Mouse (Mus musculus) midbrain, embryonic 14.5 days (tissue): ENCODE measurements around the gene Vash2. TPM values are rescaled to one million over a fixed set of nuclear protein-coding genes. Genes with fewer than 3 reads are reported as not detected.

Experiments
- ATAC-seq: fragments of 200-750 bp; cut with Nextera tagmentation; 2 replicates; pipeline ENCODE4 v1.8.0; 2017; ENCODE audit warnings: moderate number of reproducible peaks, moderate library complexity; ENCODE audit not compliant: low FRiP score, low TSS enrichment
- DNase-seq: peaks from one replicate; pipeline ENCODE4 v3.0.0-alpha.2; 2015
- H3K27ac ChIP-seq: fragments of 300-500 bp; sonication (generic); replicated peaks from 2 replicates; pipeline ENCODE4 v1.5.1; 2014; ENCODE audit warnings: mild to moderate bottlenecking, low read depth, low read length, moderate library complexity
- H3K27me3 ChIP-seq: fragments of 300-500 bp; sonication (generic); 2 replicates; pipeline ENCODE4 v1.6.1; 2014; ENCODE audit warnings: low read length, control low read depth, mixed read lengths; ENCODE audit not compliant: control insufficient read depth, insufficient read depth
- H3K36me3 ChIP-seq: fragments of 300-500 bp; sonication (generic); 2 replicates; pipeline ENCODE4 v1.6.1; 2014; ENCODE audit warnings: low read length, control low read depth; ENCODE audit not compliant: control insufficient read depth, insufficient read depth
- H3K4me1 ChIP-seq: fragments of 300-500 bp; sonication (generic); 2 replicates; pipeline ENCODE4 v1.6.1; 2014; ENCODE audit warnings: mild to moderate bottlenecking, antibody characterized with exemption, low read length, control low read depth; ENCODE audit not compliant: control insufficient read depth, insufficient read depth
- H3K4me2 ChIP-seq: fragments of 300-500 bp; sonication (generic); 2 replicates; pipeline ENCODE4 v1.6.1; 2014; ENCODE audit warnings: mild to moderate bottlenecking, low read length, moderate library complexity
- H3K4me3 ChIP-seq: fragments of 300-500 bp; sonication (generic); replicated peaks from 2 replicates; pipeline ENCODE4 v1.5.1; 2014; ENCODE audit warnings: low read depth, low read length
- H3K9ac ChIP-seq: fragments of 300-500 bp; sonication (generic); replicated peaks from 2 replicates; pipeline ENCODE4 v1.6.1; 2014; ENCODE audit warnings: mild to moderate bottlenecking, low read length, moderate library complexity
- H3K9me3 ChIP-seq: fragments of 300-500 bp; sonication (generic); 2 replicates; pipeline ENCODE4 v1.6.1; 2016; ENCODE audit warnings: low read length, control low read depth, mixed read lengths; ENCODE audit not compliant: control insufficient read depth
- WGBS: fragments of 180-500 bp; shearing (Covaris S2); extraction: QIAGEN DNeasy Blood & Tissue Kit; methylation state at CpG from one replicate; pipeline ENCODE4 v1.1.7; 2014; 5-methylcytosine and 5-hydroxymethylcytosine counted together
- polyA plus RNA-seq: library from polyadenylated mRNA; unstranded; fragments of >200 nt; fragmentation: Nextera tagmentation; extraction: Ambion mirVana; gene quantifications from 2 replicates; pipeline ENCODE4 v1.2.1, GENCODE M21; 2014

The Vash2 gene
- polyA plus RNA-seq, 1 experiment from 2014 or later, result 102 TPM

DNA sequence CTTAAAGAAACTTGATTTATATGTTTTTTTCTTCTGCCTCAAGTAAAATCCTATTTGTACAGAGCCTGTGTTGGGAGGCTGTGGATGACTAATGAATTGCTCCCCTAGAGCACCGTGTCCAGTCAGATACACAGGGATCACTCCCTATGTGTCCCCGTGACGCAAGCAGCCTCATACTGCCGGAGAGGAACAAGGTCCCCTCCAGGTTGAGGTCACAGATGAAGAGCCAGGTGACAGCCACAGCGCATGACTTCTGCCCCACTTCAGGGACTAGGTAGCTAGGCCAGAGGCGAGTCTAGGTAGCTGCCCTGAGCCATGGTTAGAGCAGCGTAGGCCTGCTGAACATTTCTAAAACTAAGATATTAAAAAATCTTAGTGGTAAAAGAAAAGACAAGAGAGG lies 11.1 kb downstream of the Vash2 start:
- peaks cover 92% of the 10 kb centered on the region for H3K36me3 ChIP-seq
- 92% methylated on average over 7 of the region's 7 CpGs for WGBS
- no peak for DNase-seq

DNA sequence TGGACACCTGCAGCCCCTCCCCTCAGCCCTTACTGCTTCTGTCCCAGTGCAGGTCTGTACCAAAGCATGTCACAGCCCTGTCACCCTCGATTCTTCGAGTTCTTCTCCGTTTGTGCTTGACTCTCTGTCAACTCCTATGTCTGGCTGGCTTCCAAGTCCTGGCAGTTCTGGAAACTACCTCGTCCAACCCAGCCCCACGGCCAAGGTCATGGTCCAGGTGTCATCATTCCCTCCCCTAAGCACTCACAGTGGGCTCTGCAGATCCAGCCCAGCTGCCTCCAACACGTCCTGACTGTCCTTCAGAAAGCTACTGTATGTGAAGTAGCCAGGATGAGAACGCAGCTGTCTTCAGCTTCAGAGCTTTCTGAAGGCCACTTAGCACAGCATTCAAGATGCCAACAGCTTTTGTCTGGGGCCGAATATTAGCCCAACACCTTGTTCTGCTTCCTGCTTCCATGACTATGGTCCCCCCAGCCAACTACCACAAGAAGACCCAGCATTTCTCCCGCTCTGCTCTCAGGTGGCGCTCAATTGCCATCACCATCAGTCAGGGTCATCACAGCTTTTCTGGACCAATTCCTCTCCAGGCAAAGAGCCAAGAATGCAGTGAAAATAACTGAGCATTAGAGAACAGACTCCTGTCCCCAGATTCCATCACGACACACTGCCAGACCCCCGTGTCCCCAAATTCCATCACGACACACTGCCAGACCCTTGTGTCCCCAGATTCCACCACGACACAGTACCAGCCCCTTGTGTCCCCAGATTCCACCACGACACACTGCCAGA lies 13.9 kb downstream of the Vash2 start:
- H3K27ac ChIP-seq, result no peak overlapping the region
- no peak overlapping the region for H3K9ac ChIP-seq
- no peak overlapping the region for H3K4me2 ChIP-seq
- 90% methylated on average over 15 of the region's 15 CpGs for WGBS
- H3K4me1 ChIP-seq, result no peaks in the 10 kb centered on the region
- ATAC-seq (no peak), DNase-seq (no peak)
- H3K9me3 ChIP-seq, result no peaks in the 10 kb centered on the region
- no peak overlapping the region for H3K4me3 ChIP-seq
- peaks cover 93% of the 10 kb centered on the region for H3K36me3 ChIP-seq
- H3K27me3 ChIP-seq, result no peaks in the 10 kb centered on the region

More for the DNA sequence above, 11.1 kb downstream of the Vash2 start:
- Histone ChIP-seq H3K4me3 (no peak overlapping the region), H3K4me2 (no peak overlapping the region), H3K9ac (no peak overlapping the region), H3K4me1 (no peaks in the 10 kb centered on the region), H3K27ac (no peak overlapping the region), H3K27me3 (no peaks in the 10 kb centered on the region), H3K9me3 (no peaks in the 10 kb centered on the region)
- ATAC-seq, result no peak

DNA sequence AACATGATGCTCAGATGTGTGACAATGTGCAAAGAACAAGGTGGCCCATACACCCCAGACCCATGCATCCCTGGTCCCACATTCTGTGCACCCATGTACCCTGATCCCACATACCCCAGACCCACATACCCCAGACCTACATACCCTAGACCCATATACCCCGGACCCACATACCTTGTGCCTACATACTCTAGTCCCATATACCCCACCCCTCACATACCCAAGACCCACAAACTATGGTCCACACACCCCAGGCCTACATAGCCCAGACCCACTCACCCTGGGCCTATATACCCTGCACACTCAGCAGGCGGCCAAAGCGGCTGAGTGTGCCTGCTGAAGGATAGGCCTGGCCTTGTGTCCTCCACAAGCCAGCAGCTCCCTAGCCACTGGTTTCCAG lies 16.3 kb downstream of the Vash2 start:
- ATAC-seq, result no peak
- Histone ChIP-seq H3K4me1 (no peaks in the 10 kb centered on the region), H3K27me3 (no peaks in the 10 kb centered on the region), H3K4me2 (no peak overlapping the region), H3K36me3 (peaks cover 93% of the 10 kb centered on the region), H3K9ac (no peak overlapping the region), H3K4me3 (no peak overlapping the region), H3K9me3 (no peaks in the 10 kb centered on the region), H3K27ac (no peak overlapping the region)
- no peak for DNase-seq
- WGBS, result 92% methylated on average over 3 of the region's 3 CpGs

DNA sequence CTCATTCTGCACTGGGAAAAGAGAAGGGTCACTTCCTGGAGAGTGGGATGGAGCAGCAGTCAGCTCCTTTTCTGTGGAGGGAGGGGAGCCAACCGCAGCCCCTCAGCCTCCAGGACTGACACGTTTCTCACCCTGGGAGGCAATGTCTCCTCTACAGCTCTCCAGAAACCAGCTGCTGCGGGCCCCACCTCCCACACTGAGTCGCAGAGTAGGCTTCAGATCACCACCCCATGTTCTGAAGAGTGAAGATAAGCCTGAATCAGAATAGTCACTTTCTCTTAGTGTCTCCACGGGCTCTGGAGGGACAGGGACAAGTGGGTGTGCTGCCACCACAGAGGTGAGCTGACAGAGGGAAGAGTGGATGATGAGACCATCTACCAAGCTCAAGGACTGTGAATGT lies 20.3 kb downstream of the Vash2 start:
- WGBS, result 94% methylated on average over 5 of the region's 5 CpGs
- peaks cover 93% of the 10 kb centered on the region for H3K36me3 ChIP-seq

DNA sequence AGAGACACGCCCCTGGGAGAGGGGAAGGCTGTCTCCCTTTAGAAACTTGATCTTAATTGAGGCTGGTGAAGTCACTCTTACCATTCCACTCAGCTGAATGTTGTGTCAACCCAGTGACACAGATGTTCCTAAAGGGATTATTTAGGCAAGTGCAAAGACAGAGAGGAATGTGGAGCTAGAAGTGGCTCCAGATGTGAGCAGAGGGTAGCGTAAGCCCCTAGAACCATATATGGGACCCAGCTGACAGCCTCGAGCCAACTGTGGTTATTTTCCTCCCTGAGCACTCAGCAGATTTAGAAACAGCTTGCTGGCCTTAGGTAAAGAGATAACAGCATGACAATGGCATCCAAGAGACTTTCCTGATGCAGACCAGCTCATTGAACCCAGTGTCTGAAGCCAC lies 26.1 kb downstream of the Vash2 start:
- H3K36me3 ChIP-seq, result peaks cover 98% of the 10 kb centered on the region
- DNase-seq, result no peak

More for the DNA sequence above, 20.3 kb downstream of the Vash2 start:
- Histone ChIP-seq H3K27ac (no peak overlapping the region), H3K9ac (no peak overlapping the region), H3K27me3 (no peaks in the 10 kb centered on the region), H3K4me1 (no peaks in the 10 kb centered on the region), H3K9me3 (no peaks in the 10 kb centered on the region), H3K4me2 (no peak overlapping the region), H3K4me3 (no peak overlapping the region)
- DNase-seq, result no peak
- no peak for ATAC-seq

DNA sequence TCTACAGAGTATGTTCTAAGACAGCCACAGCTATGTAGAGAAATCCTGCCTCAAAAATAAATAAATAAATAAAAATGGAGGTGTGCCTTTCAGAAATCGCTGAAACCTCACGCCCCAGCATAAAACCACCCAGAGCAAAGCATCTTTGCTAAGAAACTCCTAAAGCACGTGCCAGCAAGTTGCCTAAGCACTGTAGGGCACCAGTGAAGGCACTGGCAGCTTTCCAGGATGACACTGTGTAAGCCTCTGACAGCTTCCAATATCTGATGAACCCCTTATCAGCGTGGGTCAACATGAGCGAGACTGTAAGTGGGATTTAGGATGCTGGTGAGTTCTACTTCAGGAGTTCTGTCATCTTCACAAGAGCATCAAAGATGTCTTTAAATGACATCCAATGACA lies 28.1 kb downstream of the Vash2 start:
- WGBS, result 87% methylated on average over 5 of the region's 5 CpGs
- DNase-seq, result no peak

More for the DNA sequence above, 26.1 kb downstream of the Vash2 start:
- no peaks in the 10 kb centered on the region for H3K9me3 ChIP-seq
- H3K4me3 ChIP-seq, result no peak overlapping the region
- no peak for ATAC-seq
- 83% methylated on average over 3 of the region's 3 CpGs for WGBS
- H3K9ac ChIP-seq, result no peak overlapping the region
- H3K27me3 ChIP-seq, result no peaks in the 10 kb centered on the region
- H3K4me1 ChIP-seq, result no peaks in the 10 kb centered on the region
- no peak overlapping the region for H3K27ac ChIP-seq
- H3K4me2 ChIP-seq, result no peak overlapping the region

DNA sequence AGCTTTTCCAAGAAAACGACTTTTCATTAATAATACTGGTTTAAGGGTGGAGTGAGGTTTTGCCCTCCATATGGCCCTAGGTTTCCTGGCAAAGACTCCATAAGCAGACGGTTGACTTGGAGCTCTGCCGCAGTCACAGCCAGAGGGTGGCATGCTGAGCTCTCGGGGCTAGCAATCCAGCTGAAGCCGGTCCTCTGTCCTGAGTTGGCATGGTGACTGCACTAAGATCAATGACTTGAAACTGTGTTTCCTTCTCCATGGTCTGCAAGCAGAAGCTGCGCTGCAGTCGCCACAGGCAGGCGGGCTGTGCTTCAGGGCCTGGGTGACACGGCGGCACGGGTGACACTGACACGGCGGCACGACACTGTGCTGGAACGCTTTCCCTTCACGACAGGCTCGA lies 30.2 kb downstream of the Vash2 start:
- Histone ChIP-seq H3K27ac (no peak overlapping the region), H3K9me3 (no peaks in the 10 kb centered on the region), H3K36me3 (peaks cover 94% of the 10 kb centered on the region), H3K9ac (no peak overlapping the region), H3K4me2 (no peak overlapping the region), H3K4me1 (no peaks in the 10 kb centered on the region), H3K4me3 (no peak overlapping the region), H3K27me3 (no peaks in the 10 kb centered on the region)
- WGBS, result 91% methylated on average over 17 of the region's 17 CpGs
- ATAC-seq (no peak), DNase-seq (no peak)

More for the DNA sequence above, 28.1 kb downstream of the Vash2 start:
- Histone ChIP-seq H3K4me3 (no peak overlapping the region), H3K27ac (no peak overlapping the region), H3K36me3 (peaks cover 98% of the 10 kb centered on the region), H3K4me2 (no peak overlapping the region), H3K4me1 (no peaks in the 10 kb centered on the region), H3K27me3 (no peaks in the 10 kb centered on the region), H3K9ac (no peak overlapping the region), H3K9me3 (no peaks in the 10 kb centered on the region)
- ATAC-seq, result no peak

DNA sequence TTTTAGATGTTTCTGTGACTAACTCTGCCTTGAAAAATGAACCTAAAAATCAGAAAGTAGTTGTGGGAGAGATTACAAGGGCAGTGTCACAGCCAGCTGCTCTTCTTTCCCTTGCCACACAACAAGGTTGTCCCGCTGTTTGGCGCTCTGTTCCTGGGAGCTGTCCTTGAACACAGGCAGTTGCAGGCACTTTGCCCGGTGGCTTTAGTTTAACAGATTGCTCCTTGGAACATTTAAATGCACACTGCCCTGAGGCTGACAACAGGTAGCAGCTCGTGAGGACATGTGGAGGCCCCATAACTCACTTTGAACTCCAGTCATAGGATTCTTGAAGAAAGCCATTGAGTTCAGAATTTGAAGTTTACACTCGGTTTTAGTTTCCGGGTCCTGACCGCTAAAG lies 30.7 kb downstream of the Vash2 start:
- no peak overlapping the region for H3K4me2 ChIP-seq
- H3K27ac ChIP-seq, result no peak overlapping the region
- no peaks in the 10 kb centered on the region for H3K4me1 ChIP-seq
- H3K9ac ChIP-seq, result no peak overlapping the region
- no peaks in the 10 kb centered on the region for H3K27me3 ChIP-seq
- WGBS, result 91% methylated on average over 7 of the region's 7 CpGs
- peaks cover 94% of the 10 kb centered on the region for H3K36me3 ChIP-seq
- H3K4me3 ChIP-seq, result no peak overlapping the region
- H3K9me3 ChIP-seq, result no peaks in the 10 kb centered on the region
- ATAC-seq (no peak), DNase-seq (no peak)

DNA sequence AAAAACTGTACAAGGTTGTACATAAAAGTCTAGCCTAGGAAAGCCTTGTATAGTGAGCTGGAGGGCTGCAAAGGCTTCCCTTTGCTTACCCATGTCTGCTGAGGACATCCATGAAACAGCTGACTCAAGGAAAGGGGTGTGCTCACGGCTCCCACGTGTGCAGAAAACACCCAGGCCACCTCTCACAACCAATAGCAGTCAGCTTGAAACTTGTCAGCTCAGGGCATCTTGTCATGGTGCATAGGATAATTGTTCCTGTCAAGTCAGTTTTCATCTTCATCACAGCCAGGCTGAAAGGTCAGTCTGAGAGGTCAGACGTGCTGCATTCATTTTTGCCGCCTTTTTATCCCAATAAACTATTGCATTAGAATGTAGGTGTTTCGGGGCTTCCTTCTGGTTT lies 31.1 kb downstream of the Vash2 start:
- no peaks in the 10 kb centered on the region for H3K9me3 ChIP-seq
- 74% methylated on average over 5 of the region's 5 CpGs for WGBS
- no peak overlapping the region for H3K27ac ChIP-seq
- peaks cover 94% of the 10 kb centered on the region for H3K36me3 ChIP-seq
- no peak overlapping the region for H3K4me2 ChIP-seq
- no peak overlapping the region for H3K4me3 ChIP-seq
- DNase-seq, result no peak
- no peak for ATAC-seq
- no peaks in the 10 kb centered on the region for H3K4me1 ChIP-seq
- H3K27me3 ChIP-seq, result no peaks in the 10 kb centered on the region
- H3K9ac ChIP-seq, result no peak overlapping the region
